Mouse (Mus musculus): Measurements from ENCODE around the gene Ankib1.

DNA sequence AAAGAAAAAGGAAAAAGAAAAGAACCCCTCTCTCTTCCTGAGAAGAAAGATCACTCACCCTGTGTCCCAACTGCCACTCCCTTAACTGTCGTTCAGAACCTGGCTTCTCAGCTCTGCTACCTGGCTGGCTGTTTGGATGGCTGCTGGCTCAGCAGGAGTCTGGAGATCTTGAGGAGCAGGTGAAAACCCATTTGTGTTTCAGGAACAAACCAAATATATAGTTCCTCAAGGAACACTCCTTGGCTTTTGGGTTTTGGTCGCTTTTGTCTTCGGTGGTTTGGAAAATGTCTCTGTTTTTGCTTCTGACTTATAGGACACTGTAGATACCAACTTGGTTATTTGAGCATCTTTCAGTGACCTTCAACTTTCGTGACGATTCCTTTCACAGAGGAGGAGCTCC lies 145.6 kb downstream of the Ankib1 start, which contains the start of gene Gatad1:
- no peak for TF ChIP-seq GATA1 (IDR thresholded peaks at IDR 0.05; ENCODE audit: borderline replicate concordance, low read length)
- no peak for TF ChIP-seq FLI1 (IDR thresholded peaks at IDR 0.05; ENCODE audit: low read length)

Measured in megakaryocyte, embryonic 14.5 days (primary cell).